Mouse (Mus musculus) ES-Bruce4 (cell line): ENCODE results near the gene Rps28.

Experiments used
- CTCF ChIP-seq: IDR thresholded peaks from one replicate; pipeline ENCODE4 v1.8.1; 2011; ENCODE audit warnings: low read depth, low read length
- EP300 ChIP-seq: IDR thresholded peaks from 2 replicates; pipeline ENCODE4 v1.6.1; 2011; ENCODE audit warnings: low read depth, low read length; ENCODE audit not compliant: insufficient read depth

DNA sequence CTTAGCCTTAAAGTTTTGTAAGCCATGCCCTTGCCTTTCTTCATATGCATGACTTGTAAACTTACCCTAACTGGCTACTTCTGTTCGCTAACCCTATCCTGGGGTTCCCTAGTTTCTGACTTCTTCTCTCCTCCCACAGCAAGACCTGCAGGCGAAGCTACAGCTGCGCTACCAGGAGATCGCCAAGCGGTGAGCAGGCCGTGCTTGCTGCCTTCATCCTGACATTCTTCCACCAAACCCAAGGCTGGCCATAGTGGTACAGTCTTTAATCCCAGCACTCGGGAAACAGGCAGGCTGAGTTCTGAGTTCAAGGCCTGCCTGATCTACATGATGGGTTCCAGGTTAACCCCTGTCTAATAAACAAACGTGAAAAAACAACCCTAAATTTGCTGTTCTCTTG lies 1.1 kb upstream of the Rps28 start:
- no peak for TF ChIP-seq CTCF
- TF ChIP-seq EP300 = no peak
